Mouse (Mus musculus) midbrain, postnatal 0 days (tissue): ENCODE results near the gene Tmem242. TPM values are rescaled to one million over a fixed set of nuclear protein-coding genes. Genes with fewer than 3 reads are reported as not detected.

ENCODE experiments used
- ATAC-seq: fragments of 200-750 bp; cut with Nextera tagmentation; 2 replicates; pipeline ENCODE4 v1.8.0; 2017; ENCODE audit warnings: moderate number of reproducible peaks, mild to moderate bottlenecking, moderate TSS enrichment, moderate library complexity; ENCODE audit not compliant: low FRiP score
- DNase-seq: peaks from one replicate; pipeline ENCODE4 v3.0.0-alpha.2; 2015; ENCODE audit warnings: low spot score
- H3K27ac ChIP-seq: fragments of 300-500 bp; sonication (generic); 2 replicates; pipeline ENCODE4 v1.5.1; 2014; ENCODE audit warnings: low read depth, mild to moderate bottlenecking, low read length, mixed read lengths
- H3K27me3 ChIP-seq: fragments of 300-500 bp; sonication (generic); 2 replicates; pipeline ENCODE4 v1.6.1; 2014; ENCODE audit warnings: low read length, control low read depth, mixed read lengths; ENCODE audit not compliant: insufficient read depth
- H3K36me3 ChIP-seq: fragments of 300-500 bp; sonication (generic); 2 replicates; pipeline ENCODE4 v1.6.1; 2014; ENCODE audit warnings: low read length, control low read depth, mixed read lengths; ENCODE audit not compliant: insufficient read depth
- H3K4me1 ChIP-seq: fragments of 300-500 bp; sonication (generic); 2 replicates; pipeline ENCODE4 v1.6.1; 2014; ENCODE audit warnings: mild to moderate bottlenecking, control low read depth, antibody characterized with exemption, low read length, mixed read lengths; ENCODE audit not compliant: insufficient read depth
- H3K4me2 ChIP-seq: fragments of 300-500 bp; sonication (generic); 2 replicates; pipeline ENCODE4 v1.6.1; 2014; ENCODE audit warnings: low read depth, mild to moderate bottlenecking, low read length, mixed read lengths; ENCODE audit not compliant: poor library complexity, severe bottlenecking
- H3K4me3 ChIP-seq: fragments of 300-500 bp; sonication (generic); 2 replicates; pipeline ENCODE4 v1.5.1; 2014; ENCODE audit warnings: low read depth, mild to moderate bottlenecking, low read length, moderate library complexity
- H3K9ac ChIP-seq: fragments of 300-500 bp; sonication (generic); replicated peaks from 2 replicates; pipeline ENCODE4 v1.6.1; 2014; ENCODE audit warnings: mild to moderate bottlenecking, low read length, moderate library complexity, mixed read lengths; ENCODE audit not compliant: poor library complexity, severe bottlenecking
- H3K9me3 ChIP-seq: fragments of 300-500 bp; sonication (generic); 2 replicates; pipeline ENCODE4 v1.6.1; 2016; ENCODE audit warnings: low read length, control low read depth
- CTCF ChIP-seq: IDR thresholded peaks from 2 replicates; pipeline ENCODE4 v1.5.1; 2016; ENCODE audit warnings: antibody characterized with exemption, mild to moderate bottlenecking
- WGBS: fragments of 180-500 bp; shearing (Covaris S2); extraction: QIAGEN DNeasy Blood & Tissue Kit; methylation state at CpG from one replicate; pipeline ENCODE4 v1.1.7; 2014; 5-methylcytosine and 5-hydroxymethylcytosine counted together
- polyA plus RNA-seq: library from polyadenylated mRNA; unstranded; fragments of >200 nt; fragmentation: Nextera tagmentation; extraction: Ambion mirVana; gene quantifications from 2 replicates; pipeline ENCODE4 v1.2.1, GENCODE M21; 2015
- total RNA-seq: library from RNA; depleted of rRNA; stranded (reverse); fragments of >200 nt; gene quantifications from 2 replicates; pipeline ENCODE4 v1.2.3, GENCODE M21; 2014; rRNA removed

Gene Tmem242
- 61.4 and 75.8 TPM in 2 replicates for total RNA-seq
- 123 and 129 TPM in 2 replicates for polyA plus RNA-seq

DNA sequence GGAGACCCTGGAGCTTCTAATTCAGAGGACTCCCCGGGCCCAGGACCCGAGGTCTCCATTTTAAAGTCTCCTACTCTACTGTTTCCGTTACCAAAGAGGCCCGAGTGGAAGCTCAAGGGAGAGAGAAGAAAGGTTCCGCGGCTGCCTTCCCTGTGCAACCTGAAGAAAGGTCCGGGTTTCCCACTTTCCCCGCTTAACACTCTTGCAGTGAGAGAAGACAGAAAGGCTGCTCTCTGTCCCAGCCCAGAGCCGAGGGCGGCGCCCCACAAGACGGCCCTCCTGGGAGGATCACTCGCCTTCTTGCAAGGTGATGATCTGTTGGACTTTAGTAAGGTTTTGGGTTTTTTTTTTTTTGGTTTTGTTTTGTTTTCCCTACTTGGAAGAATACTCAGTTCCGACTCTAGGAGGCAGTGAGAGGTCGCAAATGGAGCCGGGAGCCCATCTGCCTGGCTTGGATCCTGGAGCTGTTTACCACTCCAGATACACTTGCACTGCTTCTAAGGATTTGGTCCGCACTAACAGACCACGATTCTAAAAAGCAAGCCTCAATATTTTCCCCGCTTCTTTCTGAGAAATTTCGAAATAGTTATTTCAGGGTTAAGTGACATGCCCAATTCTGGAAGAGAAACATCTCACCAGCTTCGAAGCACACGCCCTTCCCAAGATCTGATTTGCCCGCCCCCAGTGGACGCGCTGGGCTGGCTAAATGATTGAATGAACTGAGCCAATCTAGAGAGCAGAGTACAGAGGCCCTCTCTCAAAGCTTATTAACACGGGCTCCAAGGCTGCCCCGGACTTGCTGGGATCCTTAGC, at the start of gene Tmem242:
Gene Tmem242, minus strand, starts transcription at position 101 of the 813 bp plus-strand sequence.
- TF ChIP-seq CTCF: peak; percentile 77
- ATAC-seq (peak; percentile 89), DNase-seq (peak; percentile 94)
- Histone ChIP-seq H3K27me3 (no peaks in the 10 kb centered on the region), H3K27ac (peak within 1 kb of the TSS; percentile 65), H3K4me2 (peak within 1 kb of the TSS; percentile 78), H3K4me3 (peak within 1 kb of the TSS; percentile 67), H3K9me3 (no peaks in the 10 kb centered on the region), H3K4me1 (no peaks in the 10 kb centered on the region), H3K36me3 (peaks cover 6% of the 10 kb centered on the region; the same call in 1 of the 2 replicates), H3K9ac (peak within 1 kb of the TSS; percentile 76)
- whole genome bisulfite sequencing: 0% methylated on average over 27 of the region's 27 CpGs

GRCm38 (mm10) chr17:5488156-5488555, 48.1 kb upstream of the Tmem242 start:
- H3K9me3 ChIP-seq: no peaks in the 10 kb centered on the region
- no peaks in the 10 kb centered on the region for H3K36me3 ChIP-seq
- 71% methylated on average over 9 of the region's 9 CpGs for WGBS
- ATAC-seq (no peak), DNase-seq (no peak)
- no peak overlapping the region for H3K4me3 ChIP-seq
- no peaks in the 10 kb centered on the region for H3K4me1 ChIP-seq
- H3K4me2 ChIP-seq: no peak overlapping the region
- H3K9ac ChIP-seq: no peak overlapping the region
- TF ChIP-seq CTCF: no peak
- no peaks in the 10 kb centered on the region for H3K27me3 ChIP-seq
- no peak overlapping the region for H3K27ac ChIP-seq

- H3K9ac ChIP-seq: no peak overlapping the region
- WGBS: 100% methylated on average over 1 of the region's 1 CpGs
Measured at GRCm38 (mm10) chr17:5484663-5485062, 44.6 kb upstream of the Tmem242 start.

DNA sequence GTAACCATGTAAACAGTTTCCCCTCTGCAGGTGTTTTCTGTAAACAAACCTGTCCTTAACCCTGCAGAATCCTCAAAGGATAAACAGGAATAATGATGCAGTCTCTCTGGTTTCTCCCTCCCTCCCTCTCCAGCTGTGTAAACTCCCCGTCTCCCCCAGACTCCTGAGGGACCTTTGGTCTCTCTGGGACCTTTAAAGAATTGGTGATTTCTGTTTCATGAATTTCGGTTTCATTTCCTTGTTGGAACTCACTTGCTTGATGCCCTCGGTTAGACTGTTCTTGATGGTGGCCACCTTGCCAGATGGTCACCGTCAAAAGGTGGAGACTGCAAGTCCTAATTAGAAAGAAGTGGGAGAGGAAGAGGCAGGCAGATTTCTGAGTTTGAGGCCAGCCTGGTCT, 43.4 kb upstream of the Tmem242 start:
- no peaks in the 10 kb centered on the region for H3K36me3 ChIP-seq
- no peaks in the 10 kb centered on the region for H3K9me3 ChIP-seq
- no peak overlapping the region for H3K9ac ChIP-seq
- H3K4me2 ChIP-seq: no peak overlapping the region
- no peaks in the 10 kb centered on the region for H3K4me1 ChIP-seq
- H3K4me3 ChIP-seq: no peak overlapping the region
- no peak overlapping the region for H3K27ac ChIP-seq
- no peak for ATAC-seq
- no peaks in the 10 kb centered on the region; the same call in 1 of the 2 replicates for H3K27me3 ChIP-seq
- no peak for TF ChIP-seq CTCF
- no peak for DNase-seq
- 72% methylated on average over 4 of the region's 4 CpGs for WGBS

More at GRCm38 (mm10) chr17:5484663-5485062, 44.6 kb upstream of the Tmem242 start:
- no peak for ATAC-seq
- H3K4me1 ChIP-seq: no peaks in the 10 kb centered on the region
- no peak overlapping the region for H3K4me3 ChIP-seq
- H3K27me3 ChIP-seq: no peaks in the 10 kb centered on the region; the same call in 1 of the 2 replicates
- H3K4me2 ChIP-seq: no peak overlapping the region
- H3K9me3 ChIP-seq: no peaks in the 10 kb centered on the region
- DNase-seq: no peak
- H3K27ac ChIP-seq: no peak overlapping the region
- H3K36me3 ChIP-seq: no peaks in the 10 kb centered on the region
- no peak for TF ChIP-seq CTCF

DNA sequence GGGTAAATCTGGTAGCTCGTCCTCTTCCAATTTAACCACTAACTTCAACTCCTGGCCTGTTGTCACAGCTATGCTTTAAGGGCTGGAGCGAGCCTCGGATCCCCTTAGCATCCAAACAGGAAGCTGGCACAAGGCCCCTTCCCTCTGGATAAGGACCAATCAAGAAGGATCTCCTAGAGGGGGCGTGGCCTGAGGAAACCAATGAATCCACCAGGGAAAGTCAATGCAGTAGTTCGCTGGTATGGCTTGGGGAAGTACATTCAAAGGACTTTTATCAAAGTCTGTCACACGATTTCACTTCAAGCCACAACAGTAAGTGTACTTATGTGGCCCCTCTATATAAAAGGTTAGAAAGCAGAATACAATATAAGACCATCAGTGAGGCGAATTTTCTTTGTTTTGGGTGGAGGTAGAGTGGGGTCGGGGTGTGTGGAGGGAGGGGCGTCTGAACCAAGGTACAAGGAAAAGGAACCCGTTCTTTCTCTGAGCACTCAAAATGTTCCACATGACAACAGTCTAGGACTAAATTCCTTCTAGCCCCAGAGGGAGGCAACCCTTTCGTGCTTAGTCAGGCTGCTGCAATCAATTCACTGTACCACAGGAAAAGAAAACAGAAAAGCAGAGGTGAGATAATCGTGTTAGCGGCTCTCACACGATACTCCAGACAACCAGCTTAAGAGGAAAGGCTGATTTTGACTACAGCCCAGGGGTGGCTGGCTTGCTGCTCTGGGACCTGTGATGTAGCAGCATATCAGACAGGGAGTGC, 36.1 kb upstream of the Tmem242 start:
- H3K4me2 ChIP-seq: no peak overlapping the region
- no peak for ATAC-seq
- H3K36me3 ChIP-seq: no peaks in the 10 kb centered on the region
- H3K9me3 ChIP-seq: no peaks in the 10 kb centered on the region
- H3K27me3 ChIP-seq: no peaks in the 10 kb centered on the region
- H3K4me3 ChIP-seq: no peak overlapping the region
- no peak overlapping the region for H3K9ac ChIP-seq
- peak; percentile 37 for DNase-seq
- no peak for TF ChIP-seq CTCF
- 64% methylated on average over 14 of the region's 14 CpGs for WGBS
- H3K27ac ChIP-seq: no peak overlapping the region
- H3K4me1 ChIP-seq: no peaks in the 10 kb centered on the region
